Comparison of ENCODE assay signal across 8 mouse cellular contexts in genomic region chr6:3304881-3305620, GRCm38 (mm10).
A peak's percentile ranks its signal among the peaks of the same experiment; 100 is the strongest.
DNase-seq lines count a peak whose midpoint lies in the region; ATAC-seq lines count a peak whose summit lies in the region.
"Not testable (repeated sequence)": the region's sequence is repeated elsewhere in the genome, so short reads cannot be mapped to it uniquely, and the experiment has no call there.

No protein-coding gene starts in this region.

- not testable (repeated sequence) for H3K4me3 ChIP-seq in forebrain, embryonic 14.5 days (ENCODE audit: low read depth, low read length); heart, embryonic 13.5 days; limb, embryonic 10.5 days; limb, embryonic 13.5 days; lung, embryonic 15.5 days

- not testable (repeated sequence) for H3K4me1 ChIP-seq in forebrain, embryonic 14.5 days (ENCODE audit: control insufficient read depth, insufficient read depth, low read length); heart, embryonic 13.5 days; limb, embryonic 13.5 days
- peaks cover 28% of the 10 kb centered on the region for H3K4me1 ChIP-seq in limb, embryonic 10.5 days
- peaks cover 16% of the 10 kb centered on the region for H3K4me1 ChIP-seq in lung, embryonic 15.5 days

- DNase-seq in NIH3T3 (ENCODE audit: low read depth), result peak; percentile 56
- peak; percentile 16 for DNase-seq in embryo, embryonic 11 days
- peak; percentile 52 for DNase-seq in forebrain, embryonic 14.5 days (ENCODE audit: low spot score)
- DNase-seq in limb, embryonic 10.5 days (ENCODE audit: low spot score), result peak; percentile 31
- DNase-seq in retina, postnatal 1 day, result peak; percentile 4

- H3K36me3 ChIP-seq in forebrain, embryonic 14.5 days (ENCODE audit: control insufficient read depth, insufficient read depth, low read length); heart, embryonic 13.5 days; limb, embryonic 10.5 days; limb, embryonic 13.5 days; lung, embryonic 15.5 days: not testable (repeated sequence)

- not testable (repeated sequence) for H3K27me3 ChIP-seq in forebrain, embryonic 14.5 days (replicated peaks; ENCODE audit: control insufficient read depth, insufficient read depth, low read length); heart, embryonic 13.5 days (replicated peaks); limb, embryonic 10.5 days (ENCODE audit: low read depth, poor library complexity, severe bottlenecking); limb, embryonic 13.5 days; lung, embryonic 15.5 days

- H3K9ac ChIP-seq in forebrain, embryonic 14.5 days (ENCODE audit: low read length); heart, embryonic 13.5 days; limb, embryonic 13.5 days; lung, embryonic 15.5 days: not testable (repeated sequence)

- not testable (repeated sequence) for H3K27ac ChIP-seq in forebrain, embryonic 14.5 days (ENCODE audit: low read depth, low read length)
- 0 out of 2 replicates have a peak overlapping the region, but pooled peaks have one; percentile 8 for H3K27ac ChIP-seq in heart, embryonic 13.5 days (replicated peaks)
- peak overlapping the region; percentile 44; the same call in 1 of the 2 replicates for H3K27ac ChIP-seq in limb, embryonic 10.5 days
- peak overlapping the region; percentile 55; the same call in 1 of the 2 replicates for H3K27ac ChIP-seq in limb, embryonic 13.5 days
- H3K27ac ChIP-seq in lung, embryonic 15.5 days, result peak overlapping the region; percentile 59

- ATAC-seq in forebrain, embryonic 14.5 days; heart, embryonic 13.5 days (ENCODE audit: extremely low read depth, insufficient number of reproducible peaks, low FRiP score, low TSS enrichment); limb, embryonic 13.5 days (ENCODE audit: low FRiP score, low read depth); lung, embryonic 15.5 days (ENCODE audit: borderline replicate concordance, extremely low read depth, low FRiP score, low TSS enrichment): not testable (repeated sequence)

- not testable (repeated sequence) for H3K4me2 ChIP-seq in forebrain, embryonic 14.5 days (ENCODE audit: low read length); heart, embryonic 13.5 days; limb, embryonic 13.5 days (replicated peaks); lung, embryonic 15.5 days

- not testable (repeated sequence) for H3K9me3 ChIP-seq in forebrain, embryonic 14.5 days (replicated peaks; ENCODE audit: control insufficient read depth, low read length); heart, embryonic 13.5 days; limb, embryonic 10.5 days (replicated peaks); limb, embryonic 13.5 days; lung, embryonic 15.5 days

- 18% methylated on average over 10 of the region's 10 CpGs for WGBS in forebrain, embryonic 14.5 days
- WGBS in heart, embryonic 13.5 days, result 59% methylated on average over 10 of the region's 10 CpGs
- 60% methylated on average over 10 of the region's 10 CpGs for WGBS in limb, embryonic 10.5 days
- WGBS in limb, embryonic 13.5 days, result 26% methylated on average over 10 of the region's 10 CpGs
- 15% methylated on average over 10 of the region's 10 CpGs for WGBS in lung, embryonic 15.5 days

Comparison
In these comparisons a context has a peak if more than half of its experiments do, and no peak if none do; other contexts are left out.
1. DNase-seq: peak in every context shown above with its lines; median percentile 56 in NIH3T3; 52 in forebrain, embryonic 14.5 days; 31 in limb, embryonic 10.5 days; 16 in embryo, embryonic 11 days; 4 in retina, postnatal 1 day.